Mouse (Mus musculus): ENCODE measurements around the gene Pafah2.

Pafah2 gene

DNA sequence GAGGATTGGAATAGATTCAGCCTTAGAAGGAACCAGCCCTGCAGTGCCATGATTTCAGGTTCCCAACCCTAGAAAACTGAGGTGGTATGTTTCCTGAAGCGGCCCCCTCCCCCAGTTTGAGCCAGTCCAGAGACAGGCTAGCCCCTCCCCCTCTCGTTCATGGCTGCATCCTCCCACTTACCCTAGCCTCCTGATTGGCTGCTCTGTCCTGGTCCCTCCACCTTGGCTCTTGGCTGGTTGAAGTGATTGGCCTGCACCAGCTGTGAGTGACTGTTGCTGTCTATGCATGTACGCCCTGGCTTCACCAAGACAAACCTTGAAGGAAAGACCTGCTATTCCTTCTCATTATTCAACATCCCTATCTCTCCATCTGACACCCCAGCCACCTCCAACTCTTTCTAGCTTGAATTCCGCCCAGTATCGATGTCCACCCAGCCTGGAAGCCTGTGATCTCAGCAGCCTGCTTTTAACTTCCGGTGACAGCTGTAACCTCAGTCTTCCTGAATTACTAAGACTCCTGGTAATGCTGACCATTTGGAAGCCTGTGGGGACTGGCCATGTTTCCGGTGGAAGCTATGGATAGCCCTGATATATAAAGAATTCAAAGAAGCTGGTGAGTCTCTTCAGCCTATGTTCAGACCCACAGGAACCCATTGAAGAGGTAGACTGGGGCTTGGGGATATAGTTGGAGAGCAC is 61.2 kb downstream of the Pafah2 start:
- peak; percentile 53 for DNase-seq (ENCODE audit: low read depth, low spot score)

DNA sequence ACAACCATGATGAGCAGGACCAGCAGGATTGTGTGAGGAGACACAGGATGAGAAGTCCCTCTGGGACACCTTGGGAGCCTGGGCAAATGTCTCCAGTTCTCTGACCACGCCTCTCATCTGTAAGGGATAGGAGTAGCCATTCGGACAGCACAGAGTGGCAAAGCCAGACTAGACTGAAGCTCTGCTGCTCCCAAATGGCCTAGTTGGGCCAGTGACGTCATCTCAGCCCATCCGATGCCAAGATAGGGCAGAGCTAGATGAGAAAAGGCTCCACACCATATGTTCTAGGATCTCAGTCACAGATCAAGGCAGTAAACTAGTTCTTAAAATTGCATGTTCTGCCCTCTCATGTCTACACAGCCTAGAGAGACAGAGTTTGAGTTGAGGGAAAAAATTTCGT is 62.7 kb downstream of the Pafah2 start:
- no peak for DNase-seq (ENCODE audit: low read depth, low spot score)

DNA sequence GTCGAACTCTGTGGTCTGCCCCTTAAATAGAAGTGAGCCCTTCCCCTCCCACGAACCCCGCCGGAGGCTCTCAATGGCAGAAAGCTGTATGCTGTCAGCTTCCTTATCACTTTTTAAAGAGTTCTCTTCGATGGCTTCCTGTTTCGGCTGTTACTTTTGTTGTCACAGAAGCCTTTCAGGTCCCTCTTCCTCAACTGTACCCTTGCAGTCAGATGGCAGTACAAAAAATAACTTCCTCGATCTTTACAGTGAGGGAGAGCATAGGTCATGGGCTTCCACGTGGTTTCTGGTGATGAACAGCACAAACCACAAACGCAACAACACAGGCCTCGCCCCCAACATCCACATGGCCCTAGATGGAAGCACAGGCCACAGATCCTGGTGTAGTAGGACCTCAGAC is 64.2 kb downstream of the Pafah2 start:
- DNase-seq (ENCODE audit: low read depth, low spot score) = no peak

DNA sequence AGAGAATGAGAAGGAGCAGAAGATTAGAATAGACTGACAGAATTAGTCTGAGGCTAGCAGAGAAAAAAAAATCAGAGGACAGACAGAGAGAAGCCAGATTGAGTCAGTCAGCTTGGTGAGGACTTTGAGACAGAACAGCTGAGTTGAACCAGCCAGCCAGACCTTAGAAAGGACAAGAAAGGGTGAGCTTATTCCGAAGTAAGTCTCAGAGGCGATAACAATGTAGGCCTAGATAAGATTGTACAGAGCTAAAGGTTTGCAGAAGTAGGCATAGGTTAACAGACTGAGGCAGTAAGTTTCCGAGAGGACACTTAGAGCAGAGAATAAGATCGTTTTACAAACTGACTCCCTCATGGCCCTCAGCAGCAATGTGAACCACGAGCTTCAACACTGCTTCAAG is 65.1 kb downstream of the Pafah2 start:
- no peak for DNase-seq (ENCODE audit: low read depth, low spot score)

DNA sequence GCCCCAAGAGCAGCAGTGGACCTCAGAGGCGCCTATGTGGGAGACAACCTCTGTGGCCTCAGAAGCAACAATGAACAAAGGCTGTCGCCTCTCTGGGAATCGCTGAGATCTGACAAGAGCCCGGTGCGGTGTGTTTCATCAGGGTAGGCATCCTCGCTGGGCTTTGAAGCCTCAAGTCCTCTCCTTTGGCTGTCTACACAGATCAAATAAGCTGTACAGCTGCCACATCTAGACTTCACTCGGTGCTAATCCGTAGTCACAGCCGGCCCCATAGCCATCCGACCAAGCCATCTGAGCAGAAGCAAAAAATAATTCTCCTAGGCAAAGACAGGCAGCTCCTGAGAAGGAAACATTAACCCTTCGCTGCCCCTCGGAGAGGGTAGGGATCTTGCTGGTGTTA is 69.7 kb downstream of the Pafah2 start:
- DNase-seq (ENCODE audit: low read depth, low spot score) = no peak

DNA sequence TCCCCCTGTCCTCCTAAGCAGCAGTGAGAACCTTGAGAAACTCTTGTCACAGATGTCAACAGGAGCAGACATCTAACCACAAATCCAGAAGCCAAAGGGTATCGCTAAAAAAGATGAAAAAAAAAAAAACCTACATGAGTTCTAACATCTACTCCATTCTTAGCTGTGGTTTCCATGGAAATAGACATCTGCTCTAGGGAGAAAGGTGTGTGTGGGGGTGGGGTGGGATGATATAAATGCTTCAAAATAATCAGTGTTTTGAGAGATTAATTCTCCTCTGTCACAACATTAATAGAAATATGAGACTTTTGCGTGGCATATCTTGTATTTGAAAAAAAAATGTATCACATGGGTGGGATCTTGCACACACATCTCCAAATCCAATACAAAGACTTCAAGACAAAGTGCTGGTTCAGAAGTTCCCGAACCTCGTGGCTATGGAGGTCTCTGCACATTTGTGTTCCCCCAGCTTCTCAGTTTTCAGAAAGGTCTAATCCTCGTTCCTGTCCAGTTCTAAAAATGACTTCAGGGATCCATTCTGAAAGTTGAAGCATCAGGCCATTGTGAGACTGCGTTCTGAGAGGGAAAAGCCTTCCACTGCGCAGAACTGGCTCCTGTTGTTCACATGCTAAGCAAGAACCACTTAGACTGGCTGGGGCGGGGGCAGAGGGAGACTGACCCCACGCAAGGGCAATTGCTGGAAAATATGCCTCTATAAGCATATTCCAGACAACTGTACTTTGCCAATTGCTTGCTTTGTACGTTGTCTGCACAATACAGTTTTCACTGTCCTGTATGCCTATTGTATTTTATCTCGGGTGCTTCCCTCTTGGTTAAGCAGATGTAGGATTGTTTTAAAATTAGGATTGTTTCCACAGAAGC is 70.5 kb downstream of the Pafah2 start:
- DNase-seq (ENCODE audit: low read depth, low spot score) = no peak

DNA sequence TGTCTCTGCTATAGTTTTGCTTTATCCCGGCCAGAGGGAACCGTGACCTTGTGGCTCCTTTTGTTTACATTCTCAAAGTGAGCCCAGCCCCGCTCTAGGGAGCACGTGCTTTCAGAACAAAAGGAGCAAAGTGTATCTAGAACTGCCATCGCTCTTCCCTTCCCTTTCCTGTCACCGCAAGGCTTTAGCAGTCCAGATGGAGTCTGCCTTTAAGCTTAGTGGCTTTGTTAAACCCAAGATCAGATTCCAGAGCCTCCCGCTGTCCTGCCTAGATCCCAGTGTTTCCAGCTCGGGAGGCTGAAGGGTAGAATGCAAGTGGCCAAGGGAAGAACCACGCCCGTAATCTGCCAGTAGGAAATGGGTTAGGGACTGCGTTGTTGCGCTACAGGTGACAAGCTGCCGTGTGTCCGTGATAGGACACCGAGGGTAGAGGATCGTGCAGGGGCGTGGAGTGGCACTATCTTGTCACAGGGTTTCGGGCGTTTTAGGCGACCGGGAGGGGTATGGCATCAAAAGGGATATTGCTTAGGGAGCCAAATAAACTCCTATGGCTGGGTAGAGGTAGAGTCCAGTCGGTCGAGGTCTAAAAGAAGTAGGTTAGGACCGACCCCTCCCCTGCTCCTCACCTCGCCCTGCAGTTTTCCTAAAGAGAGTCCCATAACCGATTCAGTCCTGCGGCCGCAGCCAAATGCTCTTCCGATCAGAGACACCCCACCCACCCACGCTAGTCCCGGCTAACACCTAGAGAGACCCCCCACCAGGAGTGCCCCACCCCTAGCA is 71.5 kb downstream of the Pafah2 start:
- DNase-seq (ENCODE audit: low read depth, low spot score) = peak; percentile 61

DNA sequence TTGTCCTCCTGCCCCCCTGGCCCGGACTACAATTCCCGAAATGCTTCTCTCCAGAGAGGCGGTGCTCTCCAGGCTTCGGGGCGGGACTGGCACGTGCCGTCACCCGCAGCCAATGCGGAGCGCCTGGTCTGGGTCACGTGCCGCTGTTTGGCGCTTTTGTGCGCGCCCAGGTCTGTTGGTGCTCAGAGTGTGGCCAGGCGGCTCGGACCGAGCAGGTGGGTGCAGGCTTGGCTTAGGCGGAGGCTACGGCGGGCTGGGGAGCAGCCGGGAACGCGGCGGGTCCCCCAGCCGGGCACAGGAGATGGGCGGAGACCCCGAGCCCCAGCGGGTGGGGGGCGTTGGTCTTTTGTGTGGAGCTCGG is 72.1 kb downstream of the Pafah2 start, which contains the start of gene Stmn1:
Stmn1 (plus strand) TSS at position 106 of the 361 bp plus-strand sequence.
- peak; percentile 96 for DNase-seq (ENCODE audit: low read depth, low spot score)

DNA sequence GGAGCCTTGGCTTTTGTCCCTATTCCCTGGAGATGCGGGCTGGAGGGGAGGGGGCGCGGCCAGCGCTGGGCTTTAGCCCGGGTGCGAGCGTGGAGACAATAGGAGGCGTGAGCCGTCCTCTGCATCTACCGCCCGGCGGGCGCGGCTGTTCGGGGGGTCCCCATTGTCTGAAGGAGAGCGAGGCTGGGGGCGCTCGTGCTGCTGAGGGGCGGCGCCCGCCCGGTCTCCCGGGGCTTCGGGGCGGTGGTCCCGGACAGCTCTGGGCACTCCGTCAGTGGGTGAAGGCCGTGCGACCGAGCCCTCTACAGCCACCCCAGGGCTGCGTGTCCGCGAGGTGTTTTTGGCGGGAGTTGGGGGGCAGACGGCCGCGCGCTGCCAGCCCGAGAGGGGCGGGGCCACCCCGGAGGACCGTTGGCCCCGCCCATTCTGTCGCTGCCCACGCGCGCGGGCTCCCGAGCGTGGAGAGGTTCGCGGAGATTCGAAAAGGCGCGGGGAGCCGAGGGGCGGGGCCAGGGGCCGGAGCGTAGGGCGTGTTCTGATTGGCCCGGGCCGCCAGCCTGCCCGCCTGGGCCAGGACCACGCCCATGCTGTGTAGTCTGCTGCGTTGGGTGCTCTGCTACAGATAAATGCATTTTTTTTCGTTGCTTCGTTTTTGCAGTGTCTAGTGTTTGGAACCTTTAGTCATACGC is 72.6 kb downstream of the Pafah2 start:
- peak; percentile 95 for DNase-seq (ENCODE audit: low read depth, low spot score)

DNA sequence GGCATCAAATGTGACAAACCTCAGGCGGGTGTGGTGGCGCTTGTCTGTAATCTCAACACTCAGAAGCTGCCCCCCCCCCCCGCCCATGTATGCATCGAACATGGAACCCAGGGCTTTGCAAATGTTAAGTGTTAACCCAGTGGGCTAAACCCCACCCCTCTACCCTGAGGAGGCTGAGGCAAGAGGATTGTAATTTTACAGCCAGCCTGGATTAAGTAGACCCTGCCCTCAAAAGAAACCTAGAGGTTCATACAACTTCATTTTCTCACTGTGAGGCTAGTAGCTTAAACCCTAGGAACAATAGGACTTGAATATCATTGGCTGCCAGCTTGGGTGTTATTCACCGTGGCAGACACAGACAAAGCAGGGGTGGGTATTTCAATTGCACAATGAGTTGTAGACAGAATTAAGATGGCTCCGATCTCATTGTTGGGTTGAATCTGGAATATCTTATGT is 73.2 kb downstream of the Pafah2 start:
- peak; percentile 53 for DNase-seq (ENCODE audit: low read depth, low spot score)

DNA sequence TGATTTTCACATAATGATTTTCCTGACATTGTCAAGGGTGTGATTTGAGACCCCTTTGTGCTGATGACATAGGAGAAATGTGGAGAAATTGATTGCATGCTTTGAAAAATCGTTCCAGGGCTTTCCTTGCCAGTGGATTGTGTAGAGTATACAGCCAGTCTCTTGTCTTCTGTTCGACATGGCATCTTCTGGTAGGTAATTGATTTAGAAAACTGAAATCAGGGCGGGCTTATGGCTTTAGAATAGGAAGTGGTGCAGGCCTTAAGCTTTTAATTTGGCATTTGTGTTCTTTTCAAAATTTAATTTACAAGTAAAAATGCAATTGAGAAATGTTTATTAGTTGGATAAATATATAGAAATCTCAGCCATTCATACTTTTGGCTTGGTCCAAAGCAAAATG is 73.9 kb downstream of the Pafah2 start:
- DNase-seq (ENCODE audit: low read depth, low spot score) = no peak

DNA sequence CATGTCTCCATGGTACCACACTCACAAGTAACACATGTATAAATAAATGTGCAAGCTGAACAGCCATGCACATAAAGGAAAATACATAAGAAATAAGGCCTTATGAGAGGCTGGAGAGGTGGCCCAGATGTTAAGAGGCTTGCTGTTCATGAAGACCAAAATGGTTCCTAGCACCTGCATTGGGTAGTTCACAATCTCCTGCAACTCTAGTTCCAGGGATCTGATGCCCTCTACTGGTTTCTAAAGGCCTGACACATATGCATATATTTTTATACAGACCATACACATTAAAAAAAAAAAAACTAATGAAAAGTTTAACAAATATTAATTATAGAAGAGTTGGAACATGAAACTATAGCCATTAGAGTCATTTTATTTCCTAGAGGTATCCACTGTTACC is 75.3 kb downstream of the Pafah2 start:
- DNase-seq (ENCODE audit: low read depth, low spot score) = no peak

DNA sequence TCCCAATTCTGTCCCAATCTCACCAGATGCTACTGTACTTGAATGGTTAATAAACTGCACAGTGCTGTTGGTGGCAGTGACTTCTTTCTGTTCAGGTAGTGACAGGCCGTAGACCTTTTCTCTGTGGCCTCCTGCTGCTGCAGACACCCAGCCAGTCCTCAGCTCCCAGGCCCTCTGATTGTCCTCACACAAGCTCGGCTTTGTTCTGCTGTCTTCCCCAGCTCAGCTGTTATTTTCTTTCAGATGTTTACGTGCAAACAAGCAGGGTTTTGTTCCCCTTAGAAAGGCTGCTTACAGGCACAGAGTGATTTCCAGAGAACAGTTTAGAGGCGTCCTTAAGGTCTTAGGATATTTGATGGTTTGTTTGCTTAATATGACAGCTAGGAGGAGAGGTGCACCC is 77.6 kb downstream of the Pafah2 start:
- DNase-seq (ENCODE audit: low read depth, low spot score) = no peak

DNA sequence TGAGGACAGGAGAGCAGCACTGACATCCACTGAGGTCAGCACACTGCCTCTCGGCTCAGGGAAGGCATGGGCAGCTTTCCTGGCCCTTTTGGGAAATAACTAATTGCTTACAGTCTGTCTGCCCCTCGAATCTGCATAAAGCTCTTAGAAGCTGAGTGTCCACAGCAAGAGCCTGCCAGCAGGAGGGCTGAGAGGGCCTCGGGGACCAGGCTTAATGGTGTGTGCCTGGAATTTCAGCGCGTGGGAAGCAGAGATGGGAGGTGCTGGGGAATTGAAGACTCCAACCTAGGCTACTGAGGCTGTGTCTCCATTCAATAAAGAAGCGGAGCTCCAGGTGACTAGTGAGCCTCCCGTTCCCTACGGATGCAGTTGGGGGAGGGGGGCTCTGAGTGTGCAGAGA is 78.1 kb downstream of the Pafah2 start:
- DNase-seq (ENCODE audit: low read depth, low spot score) = no peak

DNA sequence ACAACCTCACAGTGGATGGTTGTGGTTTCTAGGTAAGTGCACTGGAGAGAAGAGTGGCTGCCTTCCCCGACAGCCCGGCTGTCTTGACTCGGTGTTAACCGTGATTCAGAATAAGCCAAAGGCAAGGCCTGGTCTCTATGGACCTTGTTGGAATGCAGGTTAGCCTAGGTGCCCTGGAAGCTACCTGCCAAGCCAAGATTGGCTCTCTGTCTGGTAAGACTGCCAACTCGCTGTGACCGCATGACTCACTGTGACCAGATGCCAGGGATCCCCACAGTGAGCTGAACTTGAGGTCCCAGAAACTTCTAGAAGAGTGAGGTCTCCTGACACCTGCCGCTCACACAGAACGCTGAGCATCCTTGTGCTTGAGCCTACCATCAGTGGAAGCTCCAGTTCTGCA is 80.8 kb downstream of the Pafah2 start:
- no peak for DNase-seq (ENCODE audit: low read depth, low spot score)

All from mesoderm, embryonic 11.5 days (tissue).